Mouse (Mus musculus) liver, embryonic 16.5 days (tissue): ENCODE data around the gene Pappa2. TPM values are rescaled to one million over a fixed set of nuclear protein-coding genes. Genes with fewer than 3 reads are reported as not detected.

Source experiments
- ATAC-seq: fragments of 200-750 bp; cut with Nextera tagmentation; 2 replicates; pipeline ENCODE4 v1.8.0; 2017; ENCODE audit warnings: low read depth, mild to moderate bottlenecking, moderate number of reproducible peaks, moderate library complexity
- H3K27ac ChIP-seq: fragments of 300-500 bp; sonication (generic); 2 replicates; pipeline ENCODE4 v1.5.1; 2014; ENCODE audit warnings: mild to moderate bottlenecking, low read length
- H3K27me3 ChIP-seq: fragments of 300-500 bp; sonication (generic); 2 replicates; pipeline ENCODE4 v1.6.1; 2014; ENCODE audit warnings: low read depth, low read length, mixed read lengths; ENCODE audit not compliant: control insufficient read depth, insufficient read depth
- H3K36me3 ChIP-seq: fragments of 300-500 bp; sonication (generic); 2 replicates; pipeline ENCODE4 v1.6.1; 2014; ENCODE audit warnings: mild to moderate bottlenecking; ENCODE audit not compliant: control insufficient read depth, insufficient read depth
- H3K4me1 ChIP-seq: fragments of 300-500 bp; sonication (generic); 2 replicates; pipeline ENCODE4 v1.6.1; 2014; ENCODE audit warnings: low read depth, low read length, mixed read lengths; ENCODE audit not compliant: control insufficient read depth
- H3K4me2 ChIP-seq: fragments of 300-500 bp; sonication (generic); 2 replicates; pipeline ENCODE4 v1.6.1; 2014; ENCODE audit warnings: low read depth, low read length, mixed read lengths
- H3K4me3 ChIP-seq: fragments of 300-500 bp; sonication (generic); 2 replicates; pipeline ENCODE4 v1.5.1; 2014; ENCODE audit warnings: low read depth, mild to moderate bottlenecking, low read length
- H3K9ac ChIP-seq: fragments of 300-500 bp; sonication (generic); 2 replicates; pipeline ENCODE4 v1.6.1; 2014; ENCODE audit warnings: low read depth, low read length
- H3K9me3 ChIP-seq: fragments of 300-500 bp; sonication (generic); replicated peaks from 2 replicates; pipeline ENCODE4 v1.6.1; 2016; ENCODE audit warnings: low read length; ENCODE audit not compliant: control insufficient read depth
- WGBS: fragments of 180-500 bp; shearing (Covaris S2); extraction: QIAGEN DNeasy Blood & Tissue Kit; methylation state at CpG from one replicate; pipeline ENCODE4 v1.1.7; 2014; ENCODE audit not compliant: insufficient replicate concordance; 5-methylcytosine and 5-hydroxymethylcytosine counted together
- polyA plus RNA-seq: library from polyadenylated mRNA; unstranded; fragments of >200 nt; fragmentation: Nextera tagmentation; extraction: Ambion mirVana; gene quantifications from 2 replicates; pipeline ENCODE4 v1.2.1, GENCODE M21; 2015

Pappa2 gene
- polyA plus RNA-seq, 1 experiment from 2014 or later: 0.02 TPM

DNA sequence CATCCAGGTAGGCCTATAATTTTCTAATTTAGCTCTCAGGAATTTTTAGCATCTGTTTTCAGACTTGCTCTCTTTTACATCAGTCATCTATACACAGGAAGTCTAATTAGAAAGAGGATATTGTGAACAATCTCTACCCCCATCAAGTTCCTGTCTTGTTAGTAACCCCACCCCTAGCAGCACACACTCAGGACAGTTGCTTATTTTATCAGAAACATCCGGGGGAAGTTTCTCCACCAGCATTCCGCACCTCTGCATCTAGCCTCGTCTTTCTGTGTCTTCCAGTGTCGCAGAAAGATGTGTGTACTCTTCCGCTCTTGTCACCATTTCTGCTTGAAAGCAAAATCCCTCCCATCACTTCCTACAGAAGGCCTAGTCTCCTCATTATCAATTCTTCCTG lies 59.8 kb downstream of the Pappa2 start:
- Histone ChIP-seq H3K36me3 (no peaks in the 10 kb centered on the region), H3K27ac (no peak overlapping the region), H3K9me3 (no peaks in the 10 kb centered on the region), H3K4me1 (no peaks in the 10 kb centered on the region), H3K9ac (no peak overlapping the region), H3K4me2 (no peak overlapping the region), H3K27me3 (no peaks in the 10 kb centered on the region), H3K4me3 (no peak overlapping the region)
- 43% methylated on average over 5 of the region's 5 CpGs for WGBS
- ATAC-seq: no peak

DNA sequence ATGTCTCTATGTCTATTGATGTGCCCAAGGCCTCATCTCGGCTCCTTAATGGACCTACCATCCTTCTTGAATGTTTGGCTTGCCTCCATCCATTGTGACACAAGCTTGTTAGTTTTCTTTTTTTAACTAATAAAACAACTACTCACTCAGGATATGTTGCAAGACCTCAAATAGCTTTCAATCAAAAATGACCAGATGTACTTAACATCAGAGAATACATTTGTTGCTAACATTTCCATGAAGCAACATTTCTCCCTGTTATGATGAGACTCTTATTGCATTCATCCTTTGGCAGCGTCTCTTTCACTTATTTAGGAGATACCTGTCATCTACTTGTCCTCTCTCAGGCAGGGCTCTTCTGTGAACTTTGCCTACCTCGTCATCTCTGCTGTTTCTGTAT lies 61.4 kb downstream of the Pappa2 start:
- Histone ChIP-seq H3K4me1 (no peaks in the 10 kb centered on the region), H3K4me2 (no peak overlapping the region), H3K9me3 (no peaks in the 10 kb centered on the region), H3K4me3 (no peak overlapping the region), H3K36me3 (no peaks in the 10 kb centered on the region), H3K27me3 (no peaks in the 10 kb centered on the region), H3K9ac (no peak overlapping the region), H3K27ac (no peak overlapping the region)
- WGBS: 45% methylated on average over 3 of the region's 3 CpGs
- ATAC-seq: no peak

DNA sequence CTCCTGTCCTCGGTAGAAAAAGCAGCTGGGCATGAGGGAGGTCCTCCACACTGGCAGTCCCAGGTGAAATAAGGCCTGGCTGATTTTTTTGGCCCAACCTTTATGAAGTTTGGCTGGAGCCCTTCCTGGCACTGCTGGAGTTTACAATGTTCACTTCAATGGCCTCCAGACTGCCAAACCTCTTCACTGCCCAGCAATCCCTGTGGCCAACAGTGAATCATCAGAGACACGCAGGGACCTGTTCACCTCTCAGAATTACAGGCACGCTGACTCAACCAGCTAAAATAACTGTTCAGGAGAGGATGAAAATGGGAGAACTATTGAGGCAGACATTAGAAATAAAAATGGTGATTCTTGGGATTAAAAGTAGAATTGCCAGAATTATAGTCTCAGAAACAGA lies 63.2 kb downstream of the Pappa2 start:
- Histone ChIP-seq H3K4me1 (no peaks in the 10 kb centered on the region), H3K27ac (no peak overlapping the region), H3K27me3 (no peaks in the 10 kb centered on the region), H3K9ac (no peak overlapping the region), H3K9me3 (no peaks in the 10 kb centered on the region), H3K4me2 (no peak overlapping the region), H3K36me3 (no peaks in the 10 kb centered on the region), H3K4me3 (no peak overlapping the region)
- no peak for ATAC-seq
- WGBS: 70% methylated on average over 3 of the region's 3 CpGs

DNA sequence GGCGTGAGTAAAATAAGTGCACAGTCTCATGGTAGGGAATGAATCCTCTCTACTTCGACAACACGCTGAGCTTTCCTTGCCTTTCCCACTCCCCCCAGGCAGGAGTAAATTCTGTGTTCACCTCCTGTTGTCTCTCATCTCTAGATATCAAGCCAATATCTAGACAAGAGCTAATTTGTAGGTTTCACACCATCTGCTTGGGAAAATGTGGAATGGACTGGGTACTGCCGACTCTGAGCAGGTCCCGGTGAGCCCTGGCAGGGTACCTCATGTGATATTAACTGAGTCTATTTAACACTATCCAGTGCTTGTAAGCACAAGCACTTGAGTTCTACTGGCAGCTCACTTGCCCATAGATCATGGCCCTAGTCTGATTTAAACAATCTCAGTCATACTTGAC lies 64.7 kb downstream of the Pappa2 start:
- Histone ChIP-seq H3K27me3 (no peaks in the 10 kb centered on the region), H3K27ac (no peak overlapping the region), H3K9me3 (no peaks in the 10 kb centered on the region), H3K36me3 (no peaks in the 10 kb centered on the region), H3K4me2 (no peak overlapping the region), H3K4me3 (no peak overlapping the region), H3K9ac (no peak overlapping the region), H3K4me1 (no peaks in the 10 kb centered on the region)
- 78% methylated on average over 5 of the region's 5 CpGs for whole genome bisulfite sequencing
- no peak for ATAC-seq

DNA sequence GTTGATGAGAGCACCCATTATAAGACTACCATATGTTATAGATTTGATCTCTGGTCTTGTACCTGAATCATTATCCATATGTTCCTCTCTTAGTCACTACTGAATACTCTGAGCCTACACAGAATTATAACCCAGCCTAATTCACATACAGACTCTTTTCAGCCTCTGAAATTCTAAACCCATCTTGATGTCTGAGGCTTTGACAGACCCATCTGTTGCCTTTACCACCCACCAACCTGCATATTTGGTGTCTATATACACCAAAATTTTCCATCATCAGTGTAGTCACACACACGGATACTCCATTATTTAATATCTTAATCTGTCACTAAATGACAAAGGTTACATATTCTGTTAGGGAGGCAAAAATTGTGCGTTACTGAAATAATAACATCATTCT lies 69.6 kb downstream of the Pappa2 start:
- Histone ChIP-seq H3K4me1 (no peaks in the 10 kb centered on the region), H3K27ac (no peak overlapping the region), H3K9me3 (no peaks in the 10 kb centered on the region), H3K9ac (no peak overlapping the region), H3K36me3 (no peaks in the 10 kb centered on the region), H3K4me2 (no peak overlapping the region), H3K4me3 (no peak overlapping the region), H3K27me3 (no peaks in the 10 kb centered on the region)
- 59% methylated on average over 2 of the region's 2 CpGs for WGBS
- ATAC-seq: no peak

DNA sequence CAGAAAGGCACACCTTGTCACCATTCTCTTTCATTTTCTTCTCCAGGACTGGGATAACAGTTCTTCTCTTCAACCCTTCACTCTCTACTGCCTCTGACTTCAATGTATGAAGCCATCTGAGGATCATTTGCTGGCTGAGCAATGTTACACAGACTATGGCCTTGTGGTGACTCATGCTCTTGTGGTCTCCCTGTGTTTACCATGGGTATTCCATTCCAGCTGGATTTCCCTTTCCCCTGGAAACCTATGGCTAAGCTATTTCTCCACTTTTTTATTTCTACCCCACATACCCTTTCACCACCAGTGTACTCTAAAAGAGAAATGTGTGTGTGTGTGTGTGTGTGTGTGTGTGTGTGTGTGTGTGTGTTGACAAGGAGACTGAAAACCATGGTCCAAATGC lies 83.0 kb downstream of the Pappa2 start:
- Histone ChIP-seq H3K9ac (no peak overlapping the region), H3K36me3 (no peaks in the 10 kb centered on the region), H3K4me3 (no peak overlapping the region), H3K9me3 (no peaks in the 10 kb centered on the region), H3K27ac (no peak overlapping the region), H3K27me3 (no peaks in the 10 kb centered on the region), H3K4me2 (no peak overlapping the region), H3K4me1 (no peaks in the 10 kb centered on the region)
- ATAC-seq: no peak

DNA sequence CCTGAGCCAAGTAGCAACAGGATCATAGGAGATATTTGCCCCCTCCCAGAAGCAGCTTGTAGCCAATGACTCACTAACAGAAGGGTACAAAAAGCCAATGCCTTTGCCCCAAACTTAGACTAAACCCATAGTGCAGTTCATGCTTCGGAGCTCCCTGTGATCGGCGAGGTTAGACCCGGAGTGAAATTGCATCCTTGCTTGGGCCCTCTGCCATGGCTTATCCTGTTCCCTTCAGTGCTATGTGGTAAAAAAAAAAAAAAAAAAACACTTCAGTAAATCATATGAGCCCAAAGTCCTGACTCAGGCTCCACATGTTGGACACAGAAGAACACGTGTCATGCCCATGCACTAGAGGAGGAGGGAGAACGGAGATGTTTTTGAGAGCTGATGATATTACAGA lies 85.8 kb downstream of the Pappa2 start:
- no peaks in the 10 kb centered on the region for H3K36me3 ChIP-seq
- H3K27ac ChIP-seq: no peak overlapping the region
- ATAC-seq: no peak
- 78% methylated on average over 6 of the region's 6 CpGs for WGBS
- H3K4me1 ChIP-seq: no peaks in the 10 kb centered on the region
- no peaks in the 10 kb centered on the region for H3K9me3 ChIP-seq
- no peak overlapping the region for H3K4me3 ChIP-seq
- H3K9ac ChIP-seq: no peak overlapping the region
- no peak overlapping the region for H3K4me2 ChIP-seq
- no peaks in the 10 kb centered on the region for H3K27me3 ChIP-seq

DNA sequence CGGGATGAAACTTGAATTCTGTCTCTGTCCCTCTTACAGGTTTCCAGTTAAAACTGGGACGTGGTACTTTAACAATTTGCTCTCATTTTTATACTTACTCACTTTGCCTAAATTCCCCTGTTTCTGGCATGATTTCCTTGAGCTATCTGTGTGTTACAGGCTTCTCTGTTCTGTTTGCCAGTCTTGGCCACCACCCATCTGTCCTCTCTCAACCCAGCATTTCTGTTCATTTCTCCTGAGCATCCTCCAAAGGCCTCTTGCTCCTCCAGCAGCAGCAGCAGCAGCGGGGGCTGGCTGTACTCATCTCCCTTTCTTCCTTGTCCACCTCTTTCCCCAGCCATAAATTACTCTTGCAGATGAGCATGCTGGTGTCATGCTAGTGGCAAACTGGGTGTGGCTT lies 104.8 kb downstream of the Pappa2 start:
- Histone ChIP-seq H3K4me1 (no peaks in the 10 kb centered on the region), H3K36me3 (no peaks in the 10 kb centered on the region), H3K4me2 (no peak overlapping the region), H3K4me3 (no peak overlapping the region), H3K27ac (no peak overlapping the region), H3K27me3 (no peaks in the 10 kb centered on the region), H3K9ac (no peak overlapping the region), H3K9me3 (no peaks in the 10 kb centered on the region)
- WGBS: 60% methylated on average over 3 of the region's 3 CpGs
- no peak for ATAC-seq

DNA sequence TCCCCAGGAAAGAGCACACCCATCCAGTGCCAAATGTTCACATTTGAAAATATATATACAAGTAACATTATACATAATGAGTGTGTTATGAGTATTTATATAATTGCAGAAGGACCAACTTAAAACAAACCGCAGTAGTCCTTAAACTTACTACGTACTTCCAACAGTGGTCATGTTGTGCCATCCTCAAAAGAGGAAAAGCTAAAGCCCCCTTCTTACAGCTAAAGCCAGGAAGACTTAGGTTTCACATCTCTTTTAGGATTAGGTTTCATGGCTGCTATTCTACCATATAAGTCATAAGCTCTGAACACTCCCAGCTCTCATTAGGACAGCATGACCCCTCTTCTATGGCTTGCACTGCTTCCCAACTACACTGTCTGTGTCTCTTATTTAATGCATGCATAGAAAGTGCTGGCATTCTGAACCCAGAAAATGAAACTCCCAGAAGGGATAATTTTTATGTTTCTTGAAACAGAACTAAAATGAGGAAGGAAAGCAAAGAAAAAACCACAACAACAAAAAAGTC lies 105.7 kb downstream of the Pappa2 start:
- Histone ChIP-seq H3K9me3 (no peaks in the 10 kb centered on the region), H3K4me1 (no peaks in the 10 kb centered on the region), H3K27me3 (no peaks in the 10 kb centered on the region), H3K9ac (no peak overlapping the region), H3K4me3 (no peak overlapping the region), H3K36me3 (no peaks in the 10 kb centered on the region), H3K4me2 (no peak overlapping the region), H3K27ac (no peak overlapping the region)
- no peak for ATAC-seq
- WGBS: 75% methylated on average over 2 of the region's 2 CpGs

DNA sequence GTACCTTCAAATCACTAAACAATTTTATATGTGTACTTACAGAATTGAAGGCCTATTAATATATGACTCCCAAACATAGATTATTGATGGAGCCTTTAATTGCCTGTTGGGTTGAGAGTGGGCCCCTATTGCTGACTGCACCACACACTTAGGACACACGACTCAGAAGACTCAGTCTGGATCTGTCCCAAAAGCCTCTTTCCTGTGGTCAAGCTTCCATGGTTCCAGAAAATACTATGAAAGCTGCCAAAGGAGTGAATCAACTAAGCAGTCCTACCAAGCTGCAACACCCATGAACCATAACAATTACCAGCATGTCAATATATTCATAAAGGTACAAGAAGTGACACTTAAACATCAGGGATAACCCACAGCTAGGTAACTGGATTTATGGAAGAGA lies 106.7 kb downstream of the Pappa2 start:
- no peaks in the 10 kb centered on the region for H3K27me3 ChIP-seq
- 34% methylated on average over 1 of the region's 1 CpGs for WGBS
- no peaks in the 10 kb centered on the region for H3K36me3 ChIP-seq
- no peak overlapping the region for H3K4me3 ChIP-seq
- H3K9ac ChIP-seq: no peak overlapping the region
- H3K27ac ChIP-seq: no peak overlapping the region
- no peak for ATAC-seq
- H3K4me1 ChIP-seq: no peaks in the 10 kb centered on the region
- H3K4me2 ChIP-seq: no peak overlapping the region
- H3K9me3 ChIP-seq: no peaks in the 10 kb centered on the region
